Mouse (Mus musculus) lung, postnatal 0 days (tissue): ENCODE results near the gene Gm42715. TPM values are rescaled to one million over a fixed set of nuclear protein-coding genes. Genes with fewer than 3 reads are reported as not detected.

Experiments used
- ATAC-seq: fragments of 200-750 bp; cut with Nextera tagmentation; 2 replicates; pipeline ENCODE4 v1.8.0; 2017; ENCODE audit warnings: moderate library complexity
- DNase-seq: peaks from one replicate; pipeline ENCODE4 v3.0.0-alpha.2; 2016; ENCODE audit warnings: low spot score
- H3K27ac ChIP-seq: fragments of 300-500 bp; sonication (generic); 2 replicates; pipeline ENCODE4 v1.5.1; 2014; ENCODE audit warnings: antibody characterized with exemption, mild to moderate bottlenecking, low read length, mixed read lengths
- H3K27me3 ChIP-seq: fragments of 300-500 bp; sonication (generic); replicated peaks from 2 replicates; pipeline ENCODE4 v1.6.1; 2014; ENCODE audit warnings: low read length, mixed read lengths; ENCODE audit not compliant: insufficient read depth
- H3K36me3 ChIP-seq: fragments of 300-500 bp; sonication (generic); 2 replicates; pipeline ENCODE4 v1.6.1; 2014; ENCODE audit warnings: low read length, mixed read lengths; ENCODE audit not compliant: insufficient read depth
- H3K4me1 ChIP-seq: fragments of 300-500 bp; sonication (generic); 2 replicates; pipeline ENCODE4 v1.6.1; 2014; ENCODE audit warnings: antibody characterized with exemption, low read depth, low read length, mixed read lengths; ENCODE audit not compliant: insufficient read depth
- H3K4me2 ChIP-seq: fragments of 300-500 bp; sonication (generic); replicated peaks from 2 replicates; pipeline ENCODE4 v1.6.1; 2014; ENCODE audit warnings: low read depth, mild to moderate bottlenecking, low read length, moderate library complexity, mixed read lengths
- H3K4me3 ChIP-seq: fragments of 300-500 bp; sonication (generic); 2 replicates; pipeline ENCODE4 v1.5.1; 2014; ENCODE audit warnings: low read depth, low read length
- H3K9ac ChIP-seq: fragments of 300-500 bp; sonication (generic); replicated peaks from 2 replicates; pipeline ENCODE4 v1.6.1; 2014; ENCODE audit warnings: low read depth, mild to moderate bottlenecking
- H3K9me3 ChIP-seq: fragments of 300-500 bp; sonication (generic); 2 replicates; pipeline ENCODE4 v1.6.1; 2016; ENCODE audit warnings: low read length, mixed read lengths
- CTCF ChIP-seq: IDR thresholded peaks from 2 replicates; pipeline ENCODE4 v1.5.1; 2016; ENCODE audit warnings: antibody characterized with exemption, mild to moderate bottlenecking
- EP300 ChIP-seq: IDR thresholded peaks from 2 replicates; pipeline ENCODE4 v1.6.1; 2016; ENCODE audit warnings: antibody characterized with exemption, mild to moderate bottlenecking, control low read depth
- WGBS: fragments of 180-500 bp; shearing (Covaris S2); extraction: QIAGEN DNeasy Blood & Tissue Kit; methylation state at CpG from one replicate; pipeline ENCODE4 v1.1.7; 2014; 5-methylcytosine and 5-hydroxymethylcytosine counted together
- polyA plus RNA-seq: library from polyadenylated mRNA; unstranded; fragments of >200 nt; fragmentation: Nextera tagmentation; extraction: Ambion mirVana; gene quantifications from 2 replicates; pipeline ENCODE4 v1.2.1, GENCODE M21; 2015

Gm42715 gene
- polyA plus RNA-seq, 1 experiment from 2014 or later, result 9.3 TPM

- 93% methylated on average over 3 of the region's 3 CpGs for WGBS
- Histone ChIP-seq H3K4me1 (no peaks in the 10 kb centered on the region), H3K36me3 (peaks cover 53% of the 10 kb centered on the region), H3K4me3 (no peak overlapping the region), H3K9ac (no peak overlapping the region), H3K27me3 (no peaks in the 10 kb centered on the region), H3K27ac (no peak overlapping the region), H3K4me2 (no peak overlapping the region), H3K9me3 (no peaks in the 10 kb centered on the region)
- no peak for TF ChIP-seq CTCF
- no peak for TF ChIP-seq EP300
- DNase-seq, result no peak
- no peak for ATAC-seq
Measured at GRCm38 (mm10) chr7:127541671-127542070, 22.3 kb downstream of the Gm42715 start.

- whole genome bisulfite sequencing, result 78% methylated on average over 15 of the region's 15 CpGs
- no peak for TF ChIP-seq CTCF
- TF ChIP-seq EP300, result no peak
- no peak for DNase-seq
Measured at GRCm38 (mm10) chr7:127549116-127549835, 29.9 kb downstream of the Gm42715 start.

GRCm38 (mm10) chr7:127551558-127551957 is 32.2 kb downstream of the Gm42715 start:
- DNase-seq, result no peak
- H3K27ac ChIP-seq, result no peak overlapping the region
- H3K4me2 ChIP-seq, result no peak overlapping the region
- TF ChIP-seq CTCF, result no peak
- no peaks in the 10 kb centered on the region for H3K27me3 ChIP-seq
- no peak overlapping the region for H3K9ac ChIP-seq
- 91% methylated on average over 8 of the region's 8 CpGs for WGBS
- H3K4me3 ChIP-seq, result no peak overlapping the region
- H3K36me3 ChIP-seq, result peaks cover 49% of the 10 kb centered on the region
- no peak for ATAC-seq
- H3K4me1 ChIP-seq, result no peaks in the 10 kb centered on the region
- H3K9me3 ChIP-seq, result no peaks in the 10 kb centered on the region

More at GRCm38 (mm10) chr7:127549116-127549835, 29.9 kb downstream of the Gm42715 start:
- Histone ChIP-seq H3K4me1 (no peaks in the 10 kb centered on the region), H3K27me3 (no peaks in the 10 kb centered on the region), H3K9me3 (no peaks in the 10 kb centered on the region), H3K36me3 (peaks cover 46% of the 10 kb centered on the region), H3K4me2 (no peak overlapping the region), H3K9ac (no peak overlapping the region), H3K27ac (no peak overlapping the region), H3K4me3 (no peak overlapping the region)
- no peak for ATAC-seq

GRCm38 (mm10) chr7:127560580-127560979 is 41.2 kb downstream of the Gm42715 start:
- ATAC-seq, result no peak
- Histone ChIP-seq H3K36me3 (peaks cover 40% of the 10 kb centered on the region), H3K27me3 (no peaks in the 10 kb centered on the region), H3K4me2 (no peak overlapping the region), H3K4me1 (no peaks in the 10 kb centered on the region), H3K27ac (no peak overlapping the region), H3K4me3 (no peak overlapping the region), H3K9me3 (no peaks in the 10 kb centered on the region), H3K9ac (no peak overlapping the region)
- DNase-seq, result no peak
- WGBS, result 90% methylated on average over 11 of the region's 11 CpGs
- TF ChIP-seq EP300 (no peak), CTCF (no peak)

- no peak for TF ChIP-seq EP300
- no peak for TF ChIP-seq CTCF
- no peaks in the 10 kb centered on the region for H3K4me1 ChIP-seq
- ATAC-seq, result peak; percentile 59
- H3K4me2 ChIP-seq, result no peak within 1 kb of the TSS
- no peaks in the 10 kb centered on the region for H3K27me3 ChIP-seq
- H3K4me3 ChIP-seq, result no peak within 1 kb of the TSS
- H3K36me3 ChIP-seq, result peaks cover 37% of the 10 kb centered on the region
- WGBS, result 66% methylated on average over 5 of the region's 5 CpGs
- H3K9me3 ChIP-seq, result no peaks in the 10 kb centered on the region
- peak; percentile 31 for DNase-seq
- no peak within 1 kb of the TSS for H3K9ac ChIP-seq
- no peak within 1 kb of the TSS for H3K27ac ChIP-seq
Measured at GRCm38 (mm10) chr7:127561340-127561858, 42.0 kb downstream of the Gm42715 start, which contains the start of gene Tmem265. Tmem265 (plus strand) TSS chr7:127561390.

GRCm38 (mm10) chr7:127564381-127565150 is 45.2 kb downstream of the Gm42715 start:
- ATAC-seq (peak; percentile 63), DNase-seq (peak; percentile 79)
- Histone ChIP-seq H3K27ac (no peak overlapping the region), H3K36me3 (peaks cover 9% of the 10 kb centered on the region), H3K4me1 (no peaks in the 10 kb centered on the region), H3K4me2 (no peak overlapping the region), H3K9me3 (no peaks in the 10 kb centered on the region), H3K9ac (no peak overlapping the region), H3K4me3 (no peak overlapping the region), H3K27me3 (no peaks in the 10 kb centered on the region)
- 56% methylated on average over 6 of the region's 6 CpGs for WGBS
- TF ChIP-seq CTCF, result 0 out of 2 replicates have a peak, but pooled peaks have one; percentile 19
- no peak for TF ChIP-seq EP300
